ENCODE assay signal across 14 mouse cellular contexts in genomic region chr8:91196661-91197060, GRCm38 (mm10). TPM values are rescaled to one million over a fixed set of nuclear protein-coding genes. Genes with fewer than 3 reads are reported as not detected.
A peak's percentile ranks its signal among the peaks of the same experiment; 100 is the strongest.
DNase-seq lines count a peak whose midpoint lies in the region; TF ChIP-seq lines count a peak whose summit lies in the region.
"Had no signal": no experiment of that assay in that cellular context is flagged by ENCODE, and none has a peak within 500 bp of the region (broad histone marks: within the 10 kb centered on the region; RNA-seq: fewer than 3 reads in every experiment).

No protein-coding gene starts in this region.

- H3K27me3 ChIP-seq in heart, embryonic 10.5 days (ENCODE audit: insufficient read depth, poor library complexity, severe bottlenecking): peaks cover 26% of the 10 kb centered on the region

- H3K36me3 ChIP-seq in heart, embryonic 10.5 days: no peaks in the 10 kb centered on the region
- H3K36me3 ChIP-seq: embryonic facial prominence, embryonic 13.5 days; G1E; hindbrain, embryonic 13.5 days had no signal

- H3K27ac ChIP-seq in heart, embryonic 10.5 days: no peak overlapping the region
- H3K27ac ChIP-seq: embryonic facial prominence, embryonic 13.5 days; heart, adult 2 months; hindbrain, embryonic 13.5 days had no signal

- H3K9me3 ChIP-seq in heart, embryonic 10.5 days: no peaks in the 10 kb centered on the region
- H3K9me3 ChIP-seq: embryonic facial prominence, embryonic 13.5 days; G1E; hindbrain, embryonic 13.5 days had no signal

- 71% methylated on average over 12 of the region's 12 CpGs for WGBS in heart, embryonic 10.5 days

- peak; percentile 61 for DNase-seq in heart, embryonic 10.5 days (ENCODE audit: low spot score)
- no peak for DNase-seq in heart, adult 8-10 months (ENCODE audit: low spot score)
- DNase-seq in lung, postnatal 10 days: peak; percentile 22
- DNase-seq in lung, postnatal 14 days: no peak
- no peak for DNase-seq in brain, embryonic 14.5 days (ENCODE audit: low read depth)
- peak; percentile 43 for DNase-seq in thymus, postnatal 14 days
- no peak for DNase-seq in spleen, adult 18-20 months
- DNase-seq in cerebellum, adult 9-11 months: no peak
- DNase-seq: adrenal gland, postnatal 25 days; cerebellum, adult 18-20 months had no signal

- H3K4me1 ChIP-seq in heart, embryonic 10.5 days: peaks cover 10% of the 10 kb centered on the region
- H3K4me1 ChIP-seq: hindbrain, embryonic 13.5 days had no signal

- H3K4me3 ChIP-seq in heart, embryonic 10.5 days: no peak overlapping the region
- H3K4me3 ChIP-seq: embryonic facial prominence, embryonic 13.5 days; heart, adult 2 months; hindbrain, embryonic 13.5 days had no signal

- peak; percentile 2; the same call in 1 of the 2 replicates for TF ChIP-seq CTCF in brain, embryonic 14.5 days (IDR thresholded peaks at IDR 0.05; ENCODE audit: borderline replicate concordance, extremely low read depth, insufficient read depth, insufficient read length)

- TF ChIP-seq POLR2A in brain, embryonic 14.5 days (IDR thresholded peaks at IDR 0.05; ENCODE audit: borderline replicate concordance, extremely low read depth, insufficient read depth, insufficient read length, poor library complexity, severe bottlenecking): no peak

RNA-seq across cellular contexts. Expression of gene Aktip, which starts 3.1 kb away (rescaled TPM):
- polyA plus RNA-seq in heart, embryonic 10.5 days (2016; fragmentation: Nextera tagmentation; extraction: Ambion mirVana): 49.7 and 52.2 TPM in 2 replicates
- 10 to 100 TPM; 60.2 to 65.7 (median 62.4) TPM for total RNA-seq in heart, adult 8-10 months (2022)
- polyA plus RNA-seq in brain, embryonic 14.5 days (2012; rRNA removed): 72.0 and 78.0 TPM in 2 replicates

Comparison
In these comparisons a context has a peak if more than half of its experiments do, and no peak if none do; other contexts are left out.
1. DNase-seq: peak in heart, embryonic 10.5 days (single experiment), lung, postnatal 10 days (single experiment) and thymus, postnatal 14 days (single experiment); none in heart, adult 8-10 months (single experiment), lung, postnatal 14 days (single experiment), brain, embryonic 14.5 days (single experiment), spleen, adult 18-20 months (0 of 2) and cerebellum, adult 9-11 months (single experiment).